Mouse (Mus musculus): Measurements from ENCODE around the gene Pdcd1lg2. TPM values are rescaled to one million over a fixed set of nuclear protein-coding genes. Genes with fewer than 3 reads are reported as not detected.

The Pdcd1lg2 gene
- total and polyA plus RNA-seq, 3 experiments, result 1.7 to 5.4 TPM; not detected in 1

- DNase-seq (ENCODE audit: low read depth, low spot score), result peak; percentile 72
- peaks cover 0 to 40% of the 10 kb centered on the region in 2 experiments; a peak in 2 of 4 replicates for H3K36me3 ChIP-seq (ENCODE audit: control insufficient read depth in 1 of 2, insufficient read depth in 2 of 2, low read length in 2 of 2)
- no peaks in the 10 kb centered on the region for H3K79me2 ChIP-seq (ENCODE audit: control insufficient read depth, insufficient read depth, low read length, poor library complexity)
- peak overlapping the region; percentile 19 for H3K27ac ChIP-seq (ENCODE audit: control insufficient read depth, low read depth, low read length)
- no peaks in the 10 kb centered on the region for H3K27me3 ChIP-seq (ENCODE audit: control insufficient read depth in 1 of 2, insufficient read depth in 2 of 2, low read length in 2 of 2)
- peaks cover 37 to 42% of the 10 kb centered on the region in 2 experiments for H3K4me1 ChIP-seq (ENCODE audit: control insufficient read depth in 1 of 2, insufficient read depth in 2 of 2, low read length in 2 of 2)
- H3K9me3 ChIP-seq (replicated peaks; ENCODE audit: insufficient read depth, low read length), result no peaks in the 10 kb centered on the region
- no peak overlapping the region for H3K4me3 ChIP-seq (ENCODE audit: control insufficient read depth in 1 of 2, insufficient read depth in 1 of 2, low read depth in 2 of 2, low read length in 2 of 2)
- H3K9ac ChIP-seq (ENCODE audit: control insufficient read depth, low read depth, low read length, poor library complexity, severe bottlenecking), result no peak overlapping the region
- TF ChIP-seq TAL1 (IDR thresholded peaks at IDR 0.05; ENCODE audit: low read length), result no peak
- TF ChIP-seq CHD1 (IDR thresholded peaks at IDR 0.05; ENCODE audit: low read depth, low read length), result no peak; the same call in 1 of the 2 replicates
- peak; percentile 11; the same call in 1 of the 2 replicates for TF ChIP-seq ZC3H11A (IDR thresholded peaks at IDR 0.05; ENCODE audit: low read depth, low read length)
- peak; percentile 90 for TF ChIP-seq TCF12 (IDR thresholded peaks at IDR 0.05; ENCODE audit: low read depth, low read length)
- TF ChIP-seq BHLHE40 (IDR thresholded peaks at IDR 0.05; ENCODE audit: borderline replicate concordance, low read depth, low read length), result peak; percentile 72
- TF ChIP-seq RCOR1 (IDR thresholded peaks at IDR 0.05; ENCODE audit: low read depth, low read length), result no peak
- TF ChIP-seq POLR2AphosphoS2 (IDR thresholded peaks at IDR 0.05; ENCODE audit: low read length), result no peak
- TF ChIP-seq RAD21 (IDR thresholded peaks at IDR 0.05; ENCODE audit: low read depth, low read length), result no peak
- peak; percentile 46; the same call in 1 of the 2 replicates for TF ChIP-seq MXI1 (IDR thresholded peaks at IDR 0.05; ENCODE audit: low read depth, low read length)
- TF ChIP-seq UBTF (IDR thresholded peaks at IDR 0.05; ENCODE audit: borderline replicate concordance, insufficient read depth, low read depth, low read length), result no peak
- peak; percentile 95; the same call in 1 of the 2 replicates for TF ChIP-seq MEF2A (IDR thresholded peaks at IDR 0.05; ENCODE audit: extremely low read depth, insufficient replicate concordance, low read depth, low read length, poor library complexity, severe bottlenecking)
- 0 out of 2 replicates have a peak, but pooled peaks have one; percentile 25 for TF ChIP-seq KAT2A (conservative IDR thresholded peaks at IDR 0.05; ENCODE audit: low read depth, low read length)
- TF ChIP-seq MAX (IDR thresholded peaks at IDR 0.05; ENCODE audit: low read length), result peak; percentile 61; the same call in 1 of the 2 replicates
- TF ChIP-seq SIN3A (IDR thresholded peaks at IDR 0.05; ENCODE audit: low read length), result peak; percentile 70
- TF ChIP-seq USF2 (IDR thresholded peaks at IDR 0.05; ENCODE audit: borderline replicate concordance in 1 of 2, insufficient read depth in 1 of 2, low read depth in 1 of 2, low read length in 2 of 2), result no peak
- TF ChIP-seq MAZ (IDR thresholded peaks at IDR 0.05; ENCODE audit: low read depth, low read length), result peak; percentile 25; the same call in 1 of the 2 replicates
- no peak for TF ChIP-seq NRF1 (IDR thresholded peaks at IDR 0.05; ENCODE audit: insufficient read depth, low read depth, low read length, poor library complexity, severe bottlenecking)
- TF ChIP-seq POLR2AphosphoS5 (IDR thresholded peaks at IDR 0.05; ENCODE audit: borderline replicate concordance, low read depth, low read length), result no peak
- TF ChIP-seq ZMIZ1 (IDR thresholded peaks at IDR 0.05; ENCODE audit: low read depth, low read length), result no peak
- TF ChIP-seq MAFK (IDR thresholded peaks at IDR 0.05; ENCODE audit: borderline replicate concordance, low read depth, low read length), result 0 out of 2 replicates have a peak, but pooled peaks have one; percentile 50
- TF ChIP-seq ZNF384 (IDR thresholded peaks at IDR 0.05; ENCODE audit: low read depth, low read length), result peak; percentile 94
- TF ChIP-seq GATA1 (IDR thresholded peaks at IDR 0.05; ENCODE audit: low read depth, low read length), result peak; percentile 81
- no peak for TF ChIP-seq TBP (IDR thresholded peaks at IDR 0.05; ENCODE audit: low read depth, low read length)
- 0 out of 2 replicates have a peak, but pooled peaks have one; percentile 44 for TF ChIP-seq E2F4 (IDR thresholded peaks at IDR 0.05; ENCODE audit: borderline replicate concordance, low read depth, low read length)
- peak; percentile 57; the same call in 1 of the 2 replicates for TF ChIP-seq MYC (IDR thresholded peaks at IDR 0.05; ENCODE audit: low read depth, low read length)
- TF ChIP-seq HCFC1 (IDR thresholded peaks at IDR 0.05; ENCODE audit: low read depth, low read length), result no peak
- peak; percentile 8; the same call in 1 of the 2 replicates for TF ChIP-seq SMC3 (IDR thresholded peaks at IDR 0.05; ENCODE audit: low read depth, low read length)
- no peak for TF ChIP-seq CHD2 (IDR thresholded peaks at IDR 0.05; ENCODE audit: low read length)
- peak; percentile 73 for TF ChIP-seq ETS1 (IDR thresholded peaks at IDR 0.05; ENCODE audit: low read depth, low read length)
- TF ChIP-seq POLR2A (IDR thresholded peaks at IDR 0.05; ENCODE audit: control insufficient read depth in 1 of 2, insufficient read depth in 1 of 2, low read depth in 1 of 2, low read length in 2 of 2, poor library complexity in 1 of 2), result no peak
- TF ChIP-seq ZKSCAN1 (IDR thresholded peaks at IDR 0.05; ENCODE audit: low read depth, low read length), result peak; percentile 78
- peak; percentile 55 to 81 for TF ChIP-seq EP300 (IDR thresholded peaks at IDR 0.05; ENCODE audit: low read depth in 1 of 2, low read length in 2 of 2)
- no peak for TF ChIP-seq NELFE (IDR thresholded peaks at IDR 0.05; ENCODE audit: low read depth, low read length)
- no peak; the same call in none of the 2 replicates for TF ChIP-seq USF1 (IDR thresholded peaks at IDR 0.05; ENCODE audit: low read depth, low read length)
- TF ChIP-seq ELF1 (IDR thresholded peaks at IDR 0.05; ENCODE audit: low read depth, low read length), result no peak
Measured at GRCm38 (mm10) chr19:29468941-29469685, 58.4 kb downstream of the Pdcd1lg2 start.

Measured in MEL (cell line).